Mouse (Mus musculus) E14TG2a.4 (cell line): Measurements from ENCODE around the gene Gm3336.

Source experiments
- CTCF ChIP-seq: conservative IDR thresholded peaks from 2 replicates; pipeline ENCODE4 v1.5.1; 2014; ENCODE audit warnings: low read length
- NANOG ChIP-seq: IDR thresholded peaks from 2 replicates; pipeline ENCODE4 v1.6.1; 2014; ENCODE audit warnings: borderline replicate concordance, low read length, mixed read lengths
- POU5F1 ChIP-seq: IDR thresholded peaks from 2 replicates; pipeline ENCODE4 v1.6.1; 2014; ENCODE audit warnings: low read length, borderline replicate concordance

GRCm38 (mm10) chr8:70726721-70727120 lies 8.4 kb downstream of the Gm3336 start:
- TF ChIP-seq CTCF (no peak), NANOG (no peak), POU5F1 (no peak)
